Mouse (Mus musculus) limb, embryonic 12.5 days (tissue): Measurements from ENCODE around the gene Krt12. TPM values are rescaled to one million over a fixed set of nuclear protein-coding genes. Genes with fewer than 3 reads are reported as not detected.

Source experiments
- ATAC-seq: fragments of 200-750 bp; cut with Nextera tagmentation; 2 replicates; pipeline ENCODE4 v1.8.0; 2017; ENCODE audit warnings: low read depth, moderate TSS enrichment; ENCODE audit not compliant: insufficient number of reproducible peaks, insufficient read depth, low FRiP score, low TSS enrichment
- H3K27ac ChIP-seq: fragments of 300-500 bp; sonication (generic); 2 replicates; pipeline ENCODE4 v1.5.1; 2016; ENCODE audit warnings: mild to moderate bottlenecking, moderate library complexity
- H3K27me3 ChIP-seq: fragments of 300-500 bp; sonication (generic); 2 replicates; pipeline ENCODE4 v1.6.1; 2016; ENCODE audit warnings: mild to moderate bottlenecking, moderate library complexity
- H3K36me3 ChIP-seq: fragments of 300-500 bp; sonication (generic); 2 replicates; pipeline ENCODE4 v1.6.1; 2016; ENCODE audit warnings: mild to moderate bottlenecking, moderate library complexity
- H3K4me1 ChIP-seq: fragments of 300-500 bp; sonication (generic); replicated peaks from 2 replicates; pipeline ENCODE4 v1.6.1; 2016
- H3K4me2 ChIP-seq: fragments of 300-500 bp; sonication (generic); 2 replicates; pipeline ENCODE4 v1.6.1; 2016; ENCODE audit warnings: mild to moderate bottlenecking, moderate library complexity
- H3K4me3 ChIP-seq: fragments of 300-500 bp; sonication (generic); replicated peaks from 2 replicates; pipeline ENCODE4 v1.5.1; 2016; ENCODE audit warnings: mild to moderate bottlenecking
- H3K9ac ChIP-seq: fragments of 300-500 bp; sonication (generic); replicated peaks from 2 replicates; pipeline ENCODE4 v1.6.1; 2016; ENCODE audit warnings: mild to moderate bottlenecking, moderate library complexity
- H3K9me3 ChIP-seq: fragments of 300-500 bp; sonication (generic); 2 replicates; pipeline ENCODE4 v1.6.1; 2016; ENCODE audit warnings: mild to moderate bottlenecking, moderate library complexity
- WGBS: fragments of 180-500 bp; shearing (Covaris S2); methylation state at CpG from one replicate; pipeline ENCODE4 v1.1.7; 2016; 5-methylcytosine and 5-hydroxymethylcytosine counted together
- polyA plus RNA-seq: library from polyadenylated mRNA; unstranded; fragments of >200 nt; fragmentation: Nextera tagmentation; extraction: Ambion mirVana; gene quantifications from 2 replicates; pipeline ENCODE4 v1.2.1, GENCODE M21; 2016

The Krt12 gene
- polyA plus RNA-seq, 1 experiment from 2014 or later, result not detected

DNA sequence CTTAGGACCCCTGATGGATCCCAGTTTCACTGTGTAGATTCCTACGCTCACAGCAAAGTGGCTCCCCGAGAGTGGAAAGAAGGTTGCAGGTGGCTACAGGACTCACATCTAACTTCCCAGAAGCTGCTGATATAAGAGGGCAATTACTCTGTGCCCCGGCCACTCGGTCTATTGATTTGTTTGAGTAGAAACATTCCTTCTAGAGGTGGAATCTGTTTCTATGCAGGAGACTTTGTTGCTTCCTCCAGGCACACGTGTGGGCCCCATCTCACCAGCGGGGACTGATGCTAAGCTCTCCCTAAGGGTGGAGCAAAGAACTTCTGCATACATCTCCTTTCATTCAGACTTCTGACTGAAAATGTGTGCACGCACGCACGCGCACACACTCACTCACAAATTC lies 17.4 kb upstream of the Krt12 start:
- no peak for ATAC-seq
- Histone ChIP-seq H3K9me3 (no peaks in the 10 kb centered on the region), H3K4me3 (no peak overlapping the region), H3K9ac (no peak overlapping the region), H3K4me2 (no peak overlapping the region), H3K27ac (no peak overlapping the region), H3K27me3 (no peaks in the 10 kb centered on the region), H3K4me1 (peaks cover 5% of the 10 kb centered on the region; the same call in 1 of the 2 replicates), H3K36me3 (no peaks in the 10 kb centered on the region)
- 62% methylated on average over 10 of the region's 10 CpGs for WGBS

- Histone ChIP-seq H3K4me2 (no peak within 1 kb of the TSS), H3K27ac (no peak within 1 kb of the TSS)
- 42% methylated on average over 10 of the region's 10 CpGs for WGBS
Observed at GRCm38 (mm10) chr11:99437972-99438371, 15.9 kb upstream of the Krt12 start, which contains the start of gene Krt20. Gene Krt20, minus strand, starts transcription at chr11:99438150.

DNA sequence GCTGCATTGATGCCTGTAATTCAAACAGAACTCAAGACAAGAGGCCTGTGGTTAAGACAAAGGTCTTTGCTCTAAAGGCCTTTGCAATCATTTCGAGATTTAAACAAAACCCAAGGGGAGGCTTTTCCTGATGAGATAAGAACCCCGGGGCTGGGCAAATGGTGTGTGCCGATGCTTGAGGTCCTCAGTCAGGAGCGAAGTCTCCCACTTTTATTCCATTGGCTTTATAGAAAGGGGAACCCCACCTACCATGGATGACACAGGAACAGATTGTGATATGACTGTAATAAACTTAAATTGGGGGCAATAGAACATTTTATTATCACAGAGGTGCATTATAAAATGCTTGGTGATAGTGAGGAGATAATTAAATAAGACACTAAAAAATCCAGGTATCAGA lies 14.6 kb upstream of the Krt12 start:
- WGBS, result 86% methylated on average over 4 of the region's 4 CpGs
- no peaks in the 10 kb centered on the region for H3K9me3 ChIP-seq
- ATAC-seq, result no peak
- no peaks in the 10 kb centered on the region for H3K36me3 ChIP-seq
- H3K4me2 ChIP-seq, result no peak overlapping the region
- H3K4me3 ChIP-seq, result no peak overlapping the region
- H3K9ac ChIP-seq, result no peak overlapping the region
- no peak overlapping the region for H3K27ac ChIP-seq
- H3K27me3 ChIP-seq, result no peaks in the 10 kb centered on the region
- H3K4me1 ChIP-seq, result peaks cover 5% of the 10 kb centered on the region; the same call in 1 of the 2 replicates

More at GRCm38 (mm10) chr11:99437972-99438371, 15.9 kb upstream of the Krt12 start, which contains the start of gene Krt20:
- Histone ChIP-seq H3K4me1 (peaks cover 5% of the 10 kb centered on the region; the same call in 1 of the 2 replicates), H3K27me3 (no peaks in the 10 kb centered on the region), H3K4me3 (no peak within 1 kb of the TSS), H3K9ac (no peak within 1 kb of the TSS), H3K36me3 (no peaks in the 10 kb centered on the region), H3K9me3 (no peaks in the 10 kb centered on the region)
- no peak for ATAC-seq

- ATAC-seq, result no peak
- 53% methylated on average over 12 of the region's 12 CpGs for WGBS
- no peaks in the 10 kb centered on the region for H3K9me3 ChIP-seq
- no peaks in the 10 kb centered on the region for H3K4me1 ChIP-seq
- H3K36me3 ChIP-seq, result no peaks in the 10 kb centered on the region
- H3K4me3 ChIP-seq, result no peak overlapping the region
- no peaks in the 10 kb centered on the region; the same call in 1 of the 2 replicates for H3K27me3 ChIP-seq
- no peak overlapping the region for H3K27ac ChIP-seq
- no peak overlapping the region for H3K9ac ChIP-seq
- no peak overlapping the region for H3K4me2 ChIP-seq
Observed at GRCm38 (mm10) chr11:99430670-99431069, 8.6 kb upstream of the Krt12 start.

GRCm38 (mm10) chr11:99420586-99420985 lies 1.5 kb downstream of the Krt12 start:
- Histone ChIP-seq H3K9ac (no peak overlapping the region), H3K4me1 (peaks cover 5% of the 10 kb centered on the region; the same call in 1 of the 2 replicates), H3K27me3 (0 out of 2 replicates have a peak, but pooled peaks cover 3% of the 10 kb centered on the region), H3K4me3 (no peak overlapping the region), H3K4me2 (no peak overlapping the region), H3K9me3 (no peaks in the 10 kb centered on the region), H3K36me3 (no peaks in the 10 kb centered on the region), H3K27ac (no peak overlapping the region)
- ATAC-seq, result no peak
- WGBS, result 46% methylated on average over 10 of the region's 10 CpGs

GRCm38 (mm10) chr11:99417819-99418218 lies 4.2 kb downstream of the Krt12 start:
- H3K4me1 ChIP-seq, result peaks cover 5% of the 10 kb centered on the region; the same call in 1 of the 2 replicates
- H3K4me3 ChIP-seq, result no peak overlapping the region
- no peak for ATAC-seq
- no peak overlapping the region for H3K9ac ChIP-seq
- 0 out of 2 replicates have a peak, but pooled peaks cover 3% of the 10 kb centered on the region for H3K27me3 ChIP-seq
- WGBS, result 67% methylated on average over 16 of the region's 16 CpGs
- no peak overlapping the region for H3K4me2 ChIP-seq
- H3K9me3 ChIP-seq, result no peaks in the 10 kb centered on the region
- no peaks in the 10 kb centered on the region for H3K36me3 ChIP-seq
- H3K27ac ChIP-seq, result no peak overlapping the region

DNA sequence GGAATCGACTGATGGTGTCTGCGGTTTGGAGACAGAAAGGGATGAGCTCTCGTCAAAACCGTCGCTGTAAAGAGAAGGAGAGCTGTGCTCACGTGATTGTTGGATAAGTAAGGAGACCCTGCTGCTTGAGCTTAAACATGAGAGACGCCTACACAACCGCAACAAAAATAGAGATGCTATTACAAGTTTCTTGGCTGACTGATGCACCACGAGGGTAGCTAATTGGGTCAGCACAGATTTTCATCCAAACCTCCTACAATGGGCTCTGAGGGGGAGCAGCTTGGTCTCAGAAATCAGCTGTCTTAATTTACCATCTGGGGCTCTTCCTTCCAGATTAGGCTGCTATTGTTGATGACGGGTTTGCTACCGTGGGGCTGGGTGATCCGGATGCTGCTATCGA lies 5.2 kb downstream of the Krt12 start:
- Histone ChIP-seq H3K9me3 (no peaks in the 10 kb centered on the region), H3K4me3 (no peak overlapping the region), H3K36me3 (no peaks in the 10 kb centered on the region), H3K9ac (no peak overlapping the region), H3K27ac (no peak overlapping the region), H3K4me1 (peaks cover 5% of the 10 kb centered on the region; the same call in 1 of the 2 replicates), H3K27me3 (0 out of 2 replicates have a peak, but pooled peaks cover 2% of the 10 kb centered on the region), H3K4me2 (no peak overlapping the region)
- no peak for ATAC-seq
- 86% methylated on average over 13 of the region's 13 CpGs for WGBS

- no peak overlapping the region for H3K27ac ChIP-seq
- no peaks in the 10 kb centered on the region for H3K36me3 ChIP-seq
- H3K4me2 ChIP-seq, result no peak overlapping the region
- no peaks in the 10 kb centered on the region for H3K4me1 ChIP-seq
- WGBS, result 89% methylated on average over 13 of the region's 13 CpGs
- H3K4me3 ChIP-seq, result no peak overlapping the region
- ATAC-seq, result no peak
- no peaks in the 10 kb centered on the region for H3K9me3 ChIP-seq
- no peak overlapping the region for H3K9ac ChIP-seq
- no peaks in the 10 kb centered on the region for H3K27me3 ChIP-seq
Observed at GRCm38 (mm10) chr11:99414463-99415147, 7.5 kb downstream of the Krt12 start.

DNA sequence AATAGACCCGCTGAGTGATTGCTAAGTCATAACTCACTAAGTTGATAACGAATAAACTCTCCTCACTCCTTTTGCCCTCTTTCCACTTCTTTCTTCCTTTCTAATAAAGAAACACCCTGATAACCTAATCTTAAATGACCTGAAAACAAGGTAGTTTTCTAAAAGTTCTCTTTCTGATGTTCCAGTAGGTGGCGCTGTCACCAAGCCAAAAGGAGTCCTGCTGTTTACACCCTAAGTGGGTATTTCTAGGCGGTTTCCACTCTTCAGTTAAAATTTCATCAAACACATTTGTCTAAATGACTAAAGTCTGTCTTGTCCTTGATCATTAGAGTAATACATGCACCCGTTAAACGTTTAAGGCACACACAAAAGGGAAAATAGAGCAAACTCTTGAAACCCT lies 8.8 kb downstream of the Krt12 start:
- no peak overlapping the region for H3K9ac ChIP-seq
- WGBS, result 20% methylated on average over 6 of the region's 6 CpGs
- H3K4me1 ChIP-seq, result no peaks in the 10 kb centered on the region
- H3K27me3 ChIP-seq, result no peaks in the 10 kb centered on the region
- H3K27ac ChIP-seq, result no peak overlapping the region
- no peak for ATAC-seq
- H3K36me3 ChIP-seq, result no peaks in the 10 kb centered on the region
- no peak overlapping the region for H3K4me2 ChIP-seq
- H3K9me3 ChIP-seq, result no peaks in the 10 kb centered on the region
- H3K4me3 ChIP-seq, result no peak overlapping the region

- H3K4me1 ChIP-seq, result no peaks in the 10 kb centered on the region
- no peaks in the 10 kb centered on the region for H3K9me3 ChIP-seq
- no peak overlapping the region for H3K27ac ChIP-seq
- H3K4me3 ChIP-seq, result no peak overlapping the region
- 78% methylated on average over 10 of the region's 10 CpGs for WGBS
- ATAC-seq, result no peak
- no peaks in the 10 kb centered on the region for H3K36me3 ChIP-seq
- H3K9ac ChIP-seq, result no peak overlapping the region
- H3K27me3 ChIP-seq, result no peaks in the 10 kb centered on the region
- no peak overlapping the region for H3K4me2 ChIP-seq
Observed at GRCm38 (mm10) chr11:99406186-99406585, 15.9 kb downstream of the Krt12 start.

DNA sequence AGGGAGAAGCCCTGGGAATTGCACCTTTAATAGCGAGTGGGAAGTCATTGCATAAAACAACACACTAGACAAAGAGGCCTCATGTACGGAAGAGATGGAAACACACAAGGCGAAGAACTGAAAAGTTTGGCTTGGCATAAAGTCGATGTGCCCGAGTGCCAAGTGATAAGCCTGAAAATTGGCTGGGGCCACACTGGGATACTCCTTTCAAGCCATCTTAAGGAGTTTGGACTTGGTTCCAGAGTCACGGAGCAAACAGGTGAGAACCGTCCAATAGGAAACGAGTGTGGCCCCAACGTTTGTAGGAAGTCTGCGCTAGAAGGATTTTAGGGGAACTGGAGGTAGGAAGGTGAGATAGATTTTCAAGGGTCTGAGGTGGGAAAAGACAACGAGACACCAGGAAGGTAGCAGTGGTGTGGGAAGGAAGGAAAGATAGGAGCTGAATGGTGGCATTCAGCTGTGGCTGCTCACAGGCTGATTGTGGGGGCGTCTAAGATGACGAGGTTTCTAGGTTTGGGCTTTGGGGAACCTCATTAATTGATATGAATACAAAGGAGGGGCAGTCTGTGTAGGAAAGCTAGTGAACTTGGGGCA lies 22.0 kb downstream of the Krt12 start:
- 85% methylated on average over 13 of the region's 13 CpGs for WGBS
- ATAC-seq, result no peak
- no peak overlapping the region for H3K27ac ChIP-seq

More for the DNA sequence above, 22.0 kb downstream of the Krt12 start:
- H3K27me3 ChIP-seq, result peaks cover 25% of the 10 kb centered on the region
- no peak overlapping the region for H3K4me3 ChIP-seq
- no peak overlapping the region for H3K4me2 ChIP-seq
- no peaks in the 10 kb centered on the region for H3K4me1 ChIP-seq
- H3K36me3 ChIP-seq, result no peaks in the 10 kb centered on the region
- no peak overlapping the region for H3K9ac ChIP-seq
- H3K9me3 ChIP-seq, result no peaks in the 10 kb centered on the region
